Mouse (Mus musculus) adrenal gland, postnatal 36 days (tissue): Measurements from ENCODE around the gene Itga9. TPM values are rescaled to one million over a fixed set of nuclear protein-coding genes. Genes with fewer than 3 reads are reported as not detected.

ENCODE experiments used
- DNase-seq, 2 experiments: peaks; one replicate each; pipeline ENCODE4 v3.0.0; 2021; ENCODE audit warnings: mixed read lengths in 1 of 2
- total RNA-seq, 2 experiments: library from RNA; stranded (reverse); gene quantifications; 2 replicates each; pipeline ENCODE4 v1.2.3; 2021

The Itga9 gene
- total RNA-seq, 2 experiments from 2014 or later: 56.9 to 81.3 TPM

DNA sequence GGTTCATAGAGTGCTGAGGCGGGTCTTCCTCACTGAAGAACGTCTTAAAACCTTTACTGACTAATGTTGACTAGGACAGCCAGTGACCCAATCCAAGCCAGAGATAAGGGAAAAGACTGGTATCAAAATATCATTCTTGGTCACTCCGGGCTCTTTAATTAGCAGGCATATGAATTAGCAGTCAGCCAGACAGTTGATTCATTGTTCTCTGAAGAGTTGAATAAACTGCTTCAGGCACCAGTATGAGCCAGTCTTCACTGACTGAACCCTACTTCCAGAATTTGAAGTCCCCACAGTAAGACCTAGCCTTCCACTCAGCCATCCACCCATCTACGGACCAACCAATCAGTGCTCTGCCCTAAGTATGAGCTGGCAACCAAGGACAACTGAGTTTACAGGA, 163.9 kb downstream of the Itga9 start:
- peak in 1 of 2 experiments; percentile 33 for DNase-seq

DNA sequence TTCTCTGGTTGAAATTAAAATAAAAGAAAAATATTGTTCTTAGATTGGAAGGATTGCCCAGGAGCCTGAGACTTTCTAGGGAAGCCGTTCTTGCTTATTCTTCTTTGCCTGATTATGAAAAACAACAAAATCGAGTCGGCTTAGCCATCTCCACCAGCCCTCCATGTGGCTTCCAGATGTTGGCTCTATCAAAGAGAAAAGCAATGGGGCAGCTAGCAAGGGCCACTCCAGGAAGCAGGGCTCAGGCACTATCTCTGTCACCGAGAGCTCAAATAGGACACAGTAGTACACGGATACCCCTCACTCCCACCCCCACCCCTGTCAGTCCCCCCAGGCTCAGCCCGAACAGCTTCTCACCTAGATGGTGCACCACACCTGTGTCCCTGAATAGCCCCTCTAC, 168.2 kb downstream of the Itga9 start:
- DNase-seq: no peak

DNA sequence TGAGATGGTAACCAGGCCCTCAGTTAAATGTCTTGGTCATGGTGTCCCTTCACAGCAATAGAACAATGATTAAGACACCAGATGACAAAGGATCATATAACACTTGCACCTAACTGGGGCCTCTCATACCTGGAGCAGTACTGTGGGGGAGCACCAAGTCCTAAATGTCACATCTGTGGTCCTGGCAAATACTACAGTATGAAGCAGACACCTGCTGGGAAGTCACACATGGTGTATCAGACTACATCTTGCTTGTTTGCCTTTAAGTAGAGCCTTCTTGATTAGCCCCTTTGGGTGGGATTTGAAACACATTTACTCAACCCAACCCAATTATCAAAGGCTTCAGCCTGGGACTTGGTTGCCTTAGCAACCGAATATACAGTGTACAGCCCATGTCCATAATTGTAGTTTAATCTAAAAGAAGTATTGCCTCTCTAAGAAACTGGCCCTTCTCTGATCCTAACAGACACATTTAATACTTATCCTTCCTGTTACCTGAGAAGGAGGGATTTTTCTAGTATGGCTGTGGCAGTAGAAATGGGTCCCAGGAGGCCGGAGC, 170.5 kb downstream of the Itga9 start:
- no peak for DNase-seq

DNA sequence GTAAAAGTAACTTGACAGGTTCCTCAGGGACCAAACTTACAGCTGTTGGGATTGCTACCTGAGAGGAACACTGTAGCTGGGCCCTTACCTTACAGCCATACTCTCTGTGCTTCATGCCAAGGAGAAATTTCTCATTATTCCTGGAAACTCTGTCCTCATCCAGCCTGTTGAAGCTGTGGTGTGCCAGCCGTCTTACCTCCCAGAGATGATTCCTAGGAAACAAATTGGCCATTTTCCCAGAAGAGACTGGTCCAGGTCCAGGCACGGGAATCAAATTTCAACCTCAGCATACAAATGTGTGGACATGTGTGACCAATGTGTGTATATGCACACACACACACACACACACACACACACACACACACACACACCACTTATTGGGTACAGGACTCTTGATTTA, 172.1 kb downstream of the Itga9 start:
- no peak for DNase-seq

DNA sequence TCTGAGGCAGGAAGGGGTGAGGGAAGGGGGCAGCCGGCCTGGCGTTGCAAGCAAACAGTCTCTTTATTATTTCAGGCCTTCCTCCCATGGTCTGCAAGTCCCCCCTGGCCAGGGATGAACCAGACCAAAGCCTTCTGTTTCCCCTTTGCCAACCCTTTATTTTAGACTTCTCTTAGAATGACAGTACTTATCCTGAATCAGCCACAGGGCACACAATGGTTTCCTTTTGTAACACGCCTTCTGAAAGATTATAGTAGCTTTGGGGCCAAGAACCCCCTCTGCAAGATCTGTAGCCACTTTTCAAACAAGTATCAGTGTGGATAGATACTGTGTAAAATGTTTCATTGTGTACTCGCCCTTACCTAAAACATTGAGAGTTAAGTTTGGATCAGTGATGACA, 178.1 kb downstream of the Itga9 start:
- no peak for DNase-seq

DNA sequence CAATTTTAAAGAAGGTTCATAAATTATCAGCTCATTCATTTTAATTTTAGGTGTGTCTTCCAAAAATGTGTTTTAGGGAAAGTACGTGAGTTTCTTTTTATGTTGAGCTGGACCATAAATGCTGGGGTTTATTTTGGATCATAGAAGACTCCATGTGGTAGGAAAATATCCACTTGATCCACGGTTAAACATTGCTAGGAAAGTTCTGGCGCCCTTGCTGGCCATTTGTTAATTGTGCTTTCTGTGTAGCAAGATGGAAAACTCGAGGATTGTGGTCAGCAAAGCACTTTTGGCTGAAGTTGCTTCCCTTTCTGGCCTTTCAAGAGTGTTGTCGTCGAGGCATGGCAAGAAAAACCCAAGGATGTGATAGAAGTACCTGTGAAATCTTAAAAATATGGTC, 179.3 kb downstream of the Itga9 start:
- no peak for DNase-seq

DNA sequence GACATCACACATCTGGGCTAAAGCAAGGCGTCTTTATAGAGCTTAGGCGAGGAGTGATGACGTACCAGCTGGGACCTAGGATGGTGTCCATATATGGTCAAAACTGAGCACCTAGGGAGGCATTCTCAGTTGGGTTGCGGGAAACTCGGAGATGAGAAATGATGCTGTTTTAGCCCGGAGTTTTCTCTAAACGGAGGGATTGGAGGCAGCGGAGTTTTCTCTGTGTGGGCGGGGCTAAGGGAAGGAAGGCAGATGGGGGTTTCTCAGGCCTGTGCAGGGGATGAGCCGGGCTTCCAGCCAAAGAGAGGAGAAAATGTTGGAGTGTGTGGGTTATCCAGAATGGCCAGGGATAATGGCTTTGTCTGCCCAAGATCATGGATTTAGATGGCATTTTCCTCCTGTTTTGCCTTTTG, 182.4 kb downstream of the Itga9 start:
- no peak for DNase-seq

DNA sequence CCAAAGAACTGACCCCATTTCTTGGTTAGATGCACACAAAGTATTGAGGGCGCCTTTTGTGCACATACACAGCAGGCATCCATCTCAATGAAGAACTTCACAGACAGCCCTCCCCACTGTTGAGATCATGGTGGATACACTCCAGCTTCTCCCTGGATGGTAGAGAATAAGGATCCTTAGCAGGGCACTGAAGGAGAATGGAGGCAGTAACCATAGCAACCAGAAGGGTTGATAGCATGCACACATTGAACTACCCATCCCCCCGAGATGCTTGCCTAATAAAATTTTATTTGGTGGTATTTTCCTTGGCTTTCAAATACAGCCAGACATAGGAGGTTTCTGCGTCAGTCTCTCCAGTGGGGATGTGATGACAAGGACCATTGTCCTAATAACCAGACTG, 184.7 kb downstream of the Itga9 start:
- no peak for DNase-seq

DNA sequence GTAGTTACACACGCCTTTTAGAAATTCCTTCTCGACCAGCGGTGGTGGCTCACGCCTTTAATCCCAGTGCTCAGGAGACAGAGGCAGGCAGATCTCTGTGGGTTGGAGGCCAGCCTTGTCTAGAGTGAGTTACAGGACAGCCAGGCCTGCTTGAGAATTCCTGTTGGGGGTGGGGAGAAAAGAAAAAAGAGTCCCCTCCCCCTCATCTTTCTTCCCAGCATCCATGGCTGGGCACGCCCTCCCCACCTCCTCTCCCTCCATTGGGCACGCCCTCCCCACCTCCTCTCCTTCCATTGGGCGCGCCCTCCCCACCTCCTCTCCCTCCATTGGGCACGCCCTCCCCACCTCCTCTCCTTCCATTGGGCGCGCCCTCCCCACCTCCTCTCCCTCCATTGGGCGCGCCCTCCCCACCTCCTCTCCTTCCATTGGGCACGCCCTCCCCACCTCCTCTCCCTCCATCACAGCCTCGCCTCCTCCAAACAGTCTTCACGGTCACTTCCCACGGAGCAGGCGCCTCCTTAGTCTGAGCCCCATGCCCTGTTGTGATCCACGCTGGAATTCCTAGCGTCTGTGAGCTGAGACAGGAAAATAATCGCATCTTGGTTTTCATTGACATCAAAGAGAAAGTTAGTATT, 186.8 kb downstream of the Itga9 start:
- DNase-seq: no peak

DNA sequence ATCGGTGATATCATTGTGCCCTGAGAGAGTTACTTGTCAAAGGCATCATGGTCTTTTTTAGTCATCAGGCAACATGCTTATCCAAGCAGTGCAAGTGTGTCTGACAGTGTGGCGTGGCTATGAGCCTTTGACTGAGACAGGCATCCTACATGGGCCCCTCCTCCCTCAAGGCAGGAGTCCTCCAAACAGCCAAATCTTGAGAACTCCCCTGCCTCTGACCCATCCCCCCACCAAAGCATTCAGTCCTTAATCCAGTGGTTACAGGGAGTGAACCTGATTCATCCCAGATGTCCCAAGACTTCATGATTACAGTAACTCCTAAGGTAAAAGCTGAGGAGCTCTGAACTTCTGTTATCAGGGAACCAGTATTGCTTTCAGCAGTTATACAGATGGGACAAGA, 188.2 kb downstream of the Itga9 start:
- no peak for DNase-seq

DNA sequence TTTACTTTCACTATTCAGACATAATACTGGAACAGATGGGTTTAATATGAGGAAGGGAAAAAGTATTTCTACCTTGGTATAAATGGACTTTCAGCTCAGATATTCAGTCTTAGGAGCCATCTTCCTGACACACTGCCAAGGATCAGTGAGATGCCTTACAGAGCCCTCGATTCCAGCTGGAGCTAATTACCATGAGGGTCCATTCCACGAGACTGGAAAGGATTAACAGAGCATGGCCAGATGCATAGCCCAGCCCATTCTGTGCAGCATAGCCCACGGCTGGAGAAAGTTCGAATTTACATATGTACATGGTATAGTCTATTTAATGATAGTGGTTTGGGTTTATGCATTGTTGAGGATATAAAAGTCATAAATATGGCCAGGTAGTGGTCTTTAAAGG, 188.8 kb downstream of the Itga9 start:
- DNase-seq: no peak

DNA sequence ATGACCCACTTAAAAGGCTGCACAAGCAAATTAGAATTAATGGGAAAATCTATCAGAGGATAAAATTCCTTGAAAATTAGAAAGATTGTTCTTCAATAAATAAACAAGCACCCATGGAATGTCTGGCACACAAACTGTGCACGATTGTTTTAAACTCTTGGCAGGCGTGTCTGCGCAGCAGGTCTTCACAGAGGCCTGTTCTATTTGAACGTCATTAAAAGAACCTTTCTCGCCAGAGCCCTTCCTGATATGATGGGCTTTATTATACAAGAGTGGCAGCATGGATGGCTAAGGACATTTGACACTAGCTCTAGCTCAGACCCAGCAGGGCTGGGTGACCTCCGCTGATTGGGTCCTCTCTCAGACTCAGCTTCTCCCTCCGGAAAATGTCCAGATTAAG, 192.6 kb downstream of the Itga9 start:
- no peak for DNase-seq

DNA sequence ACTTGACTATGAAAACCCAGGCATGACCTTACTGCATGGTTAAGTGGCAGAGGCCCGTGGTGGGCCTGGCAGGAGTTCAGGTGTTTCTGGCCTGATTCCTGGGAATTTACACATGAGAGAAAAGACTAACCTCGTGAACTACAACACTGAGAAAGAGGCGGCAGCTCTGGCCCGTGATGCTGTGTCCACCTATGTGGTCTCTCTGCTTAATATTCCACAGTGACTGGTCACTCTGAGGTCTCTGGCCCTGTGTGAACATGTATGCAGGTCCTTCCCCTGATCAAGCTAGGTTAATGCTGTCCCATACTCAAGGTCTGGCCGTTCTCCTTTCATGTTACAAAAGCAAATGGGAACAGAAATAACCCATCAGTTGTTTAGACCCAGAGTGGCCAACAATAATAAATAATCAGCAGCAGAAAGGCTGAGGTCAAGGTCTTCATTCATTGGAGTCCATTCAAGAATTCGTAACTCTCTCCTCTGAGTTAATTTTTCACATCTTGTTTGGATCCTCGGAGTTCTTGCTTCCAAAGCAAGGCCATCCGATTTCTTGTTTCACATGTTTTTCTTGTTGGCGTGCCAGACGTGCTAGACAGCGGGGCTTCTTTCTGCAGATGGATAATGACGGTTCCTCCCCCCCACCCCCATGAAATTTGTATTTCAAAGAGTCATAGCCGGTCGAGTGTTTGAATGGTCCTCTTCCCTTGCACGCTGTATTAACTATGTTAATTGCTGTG, 194.9 kb downstream of the Itga9 start:
- DNase-seq: peak; percentile 49 to 52

DNA sequence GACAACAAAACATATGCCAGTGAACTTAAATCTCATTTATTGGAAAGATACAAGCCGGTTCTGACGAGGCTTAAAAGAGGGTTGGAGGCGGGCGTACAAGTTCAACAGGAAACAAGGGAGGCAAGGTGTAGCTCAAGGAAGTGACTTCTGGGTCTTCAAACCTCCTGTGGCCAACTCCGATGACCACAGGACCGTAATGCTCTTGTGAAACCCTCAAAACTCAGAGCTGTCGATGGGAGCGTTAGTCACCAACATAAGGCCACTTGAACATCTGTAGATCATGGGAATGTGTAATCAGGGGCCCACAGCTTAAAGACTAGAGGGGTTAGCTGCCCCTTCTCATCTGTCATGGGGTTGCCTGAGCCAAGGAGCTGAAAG, 195.4 kb downstream of the Itga9 start:
- peak in 1 of 2 experiments; percentile 9 for DNase-seq

DNA sequence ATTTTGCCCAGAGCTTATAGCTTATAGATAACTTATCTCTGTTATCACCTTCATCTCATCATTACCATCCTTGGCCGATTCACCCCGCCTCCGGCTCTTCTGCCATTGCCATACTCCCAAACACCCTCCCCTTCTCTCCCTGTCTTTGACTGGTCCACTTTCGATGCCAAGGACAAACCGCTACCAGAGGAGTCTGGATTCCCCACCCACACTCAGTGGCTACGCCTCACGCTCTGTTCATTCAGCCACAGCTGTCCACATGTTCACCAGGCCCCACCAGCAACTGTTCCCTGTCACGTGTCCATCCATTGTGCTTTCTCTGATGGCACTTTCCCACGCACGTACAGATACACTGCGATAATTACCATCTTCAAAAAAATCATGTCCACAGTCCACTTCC, 195.9 kb downstream of the Itga9 start:
- DNase-seq: peak in 1 of 2 experiments; percentile 37

DNA sequence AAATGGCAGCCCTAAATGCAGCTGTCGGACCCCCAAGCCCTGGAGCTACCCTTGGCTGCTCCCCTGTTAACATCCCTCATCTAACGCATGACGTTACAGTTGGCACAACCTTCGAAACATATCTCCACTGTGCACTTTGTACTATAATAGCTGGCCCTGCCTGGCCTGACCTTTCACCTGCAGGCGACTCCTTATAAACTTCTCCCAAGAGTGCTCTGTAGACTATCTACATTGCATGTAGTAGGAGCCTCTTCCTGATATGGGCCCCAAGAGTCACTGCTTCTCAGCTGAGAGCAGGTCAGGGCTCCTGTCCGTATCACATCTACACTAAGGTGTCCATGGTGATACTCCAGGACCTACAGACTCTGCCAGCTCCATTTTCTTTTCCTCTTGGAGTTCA, 199.2 kb downstream of the Itga9 start:
- DNase-seq: no peak

DNA sequence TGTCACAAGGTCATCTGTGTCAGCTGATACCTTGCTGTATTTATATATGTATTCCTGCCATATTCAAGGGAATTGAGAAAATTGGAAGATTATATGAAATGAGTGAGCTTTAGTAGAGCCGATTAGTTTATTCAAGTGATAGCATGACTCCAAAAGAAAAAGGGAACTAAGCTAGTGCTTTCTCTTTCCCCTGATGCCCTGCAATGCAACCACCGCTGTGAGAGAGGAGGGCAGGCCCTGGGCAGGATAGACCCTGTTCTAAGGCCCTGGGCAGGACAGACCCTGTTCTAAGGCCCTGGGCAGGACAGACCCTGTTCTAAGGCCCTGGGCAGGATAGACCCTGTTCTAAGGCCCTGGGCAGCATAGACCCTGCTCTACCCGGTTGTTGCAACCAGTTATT, 201.2 kb downstream of the Itga9 start:
- no peak for DNase-seq

DNA sequence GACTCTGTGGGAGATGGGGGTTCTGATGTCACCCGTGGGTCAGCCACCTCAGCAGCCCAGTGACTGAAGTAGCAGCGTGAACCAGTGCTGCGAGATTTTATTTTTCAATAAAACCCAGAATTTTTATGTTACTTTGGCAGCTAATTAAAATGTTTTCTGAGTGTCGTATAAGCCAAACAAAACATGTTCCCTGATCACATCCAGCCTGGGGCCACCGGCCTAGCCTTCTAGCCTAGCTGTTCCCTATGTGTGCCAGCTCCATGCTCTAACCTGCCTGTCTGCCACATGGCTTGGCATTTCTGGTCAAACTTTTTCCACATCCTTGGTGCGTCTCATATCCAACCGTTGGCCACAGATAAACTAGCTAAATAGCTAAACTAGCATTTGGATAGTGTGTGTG, 205.7 kb downstream of the Itga9 start:
- DNase-seq: no peak

DNA sequence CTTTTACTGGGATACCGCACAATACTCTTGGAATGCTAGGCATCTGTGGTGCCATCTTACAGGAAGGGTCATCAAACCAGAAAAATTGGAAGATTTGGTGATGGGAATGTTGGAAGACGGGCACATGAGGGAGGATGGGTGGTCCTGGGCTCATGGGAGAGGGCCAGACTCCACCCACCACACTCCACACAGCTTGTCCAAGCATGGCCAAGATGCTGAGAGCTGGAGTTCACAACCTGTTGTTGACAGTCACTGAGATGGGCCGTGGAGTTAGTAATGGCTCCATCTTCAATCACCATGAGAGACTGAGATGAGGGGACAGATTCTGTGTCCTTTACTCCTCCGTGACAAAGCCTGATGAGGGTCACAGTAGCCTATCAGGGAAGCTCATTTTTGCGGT, 207.0 kb downstream of the Itga9 start:
- no peak for DNase-seq

DNA sequence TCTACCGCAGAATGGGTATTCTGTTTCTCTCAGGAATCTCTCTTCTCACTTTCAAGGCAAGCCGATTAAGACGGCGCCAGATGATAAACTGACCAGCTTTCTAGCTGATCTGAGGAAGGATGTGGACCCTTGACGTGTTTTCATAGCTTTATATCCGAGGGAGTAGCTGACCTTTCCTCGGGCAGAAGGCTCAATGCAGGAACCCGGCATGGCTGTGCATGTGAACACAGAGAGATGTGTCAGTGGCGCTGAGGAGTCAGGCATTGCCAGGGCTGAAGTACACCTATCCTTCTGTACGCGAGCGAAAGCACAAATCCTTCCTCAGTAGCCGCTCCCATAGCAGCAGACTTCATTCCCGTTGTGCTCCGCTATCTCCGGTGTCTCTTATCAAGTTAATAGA, 207.6 kb downstream of the Itga9 start:
- peak in 1 of 2 experiments; percentile 18 for DNase-seq

DNA sequence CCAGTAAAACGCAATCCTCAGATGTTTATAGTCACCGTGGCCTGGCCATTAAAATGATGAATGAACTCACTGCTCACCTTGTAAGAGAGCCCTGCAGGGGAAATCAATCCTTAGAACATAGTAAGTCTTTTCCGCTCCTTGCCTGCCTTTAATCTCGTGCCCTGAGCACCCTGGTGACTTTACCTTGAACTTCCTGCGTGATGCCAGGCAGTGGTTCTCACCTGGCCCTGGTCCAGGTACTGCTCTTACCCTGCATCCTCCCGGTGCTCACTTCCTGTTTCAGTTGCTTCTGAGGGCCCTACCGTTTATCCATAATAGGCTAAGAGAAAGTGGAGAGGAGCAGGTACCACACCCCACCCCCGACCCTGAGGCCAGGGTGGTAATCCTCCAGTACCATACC, 208.0 kb downstream of the Itga9 start:
- peak in 1 of 2 experiments; percentile 41 for DNase-seq

DNA sequence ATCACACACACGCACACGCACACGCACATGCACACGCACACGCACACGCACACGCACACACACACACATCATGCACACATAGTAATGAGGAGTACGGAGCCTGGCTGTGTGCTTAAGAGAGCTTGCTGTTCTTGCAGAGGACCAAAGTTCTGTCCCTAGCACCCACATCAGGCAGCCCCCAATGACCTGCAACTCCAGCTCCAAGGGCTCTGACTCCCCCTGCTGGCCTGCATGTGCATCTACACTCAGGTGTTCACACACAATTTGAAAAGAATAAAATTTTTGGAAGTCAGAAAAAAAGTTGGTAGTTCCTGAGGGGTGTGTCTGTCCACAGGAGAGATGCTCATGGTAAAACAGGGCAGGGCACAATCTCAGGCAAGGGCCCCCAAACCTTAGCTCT, 209.1 kb downstream of the Itga9 start:
- DNase-seq: no peak

DNA sequence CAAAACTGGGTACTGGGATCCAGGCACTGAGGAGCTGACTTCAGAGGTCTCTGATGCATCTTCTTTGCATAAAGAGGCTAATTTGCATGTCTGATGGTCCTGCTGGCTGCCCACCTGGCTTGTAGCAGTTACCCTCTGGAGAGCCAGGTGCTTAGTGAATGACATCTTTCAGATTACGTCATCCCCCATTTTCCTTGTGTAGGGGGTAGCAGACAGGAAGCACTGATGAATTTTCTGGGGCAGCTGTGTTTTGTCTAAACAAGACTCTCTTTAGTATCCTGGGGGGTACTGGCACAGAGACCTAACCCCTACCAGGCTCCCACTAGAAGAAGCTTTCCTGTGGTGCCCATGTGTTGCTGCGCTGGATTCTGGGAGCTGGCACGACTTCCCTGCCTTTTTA, 212.0 kb downstream of the Itga9 start:
- DNase-seq: no peak
